Mouse (Mus musculus): ENCODE results near the gene Gale.

- TF ChIP-seq CHD2 (IDR thresholded peaks at IDR 0.05; ENCODE audit: low read depth, low read length) (no peak), ZC3H11A (IDR thresholded peaks at IDR 0.05; ENCODE audit: borderline replicate concordance, low read depth, low read length) (no peak), ZNF384 (IDR thresholded peaks at IDR 0.05; ENCODE audit: low read depth, low read length) (no peak), MAFK (IDR thresholded peaks at IDR 0.05; ENCODE audit: insufficient read depth, low read depth, low read length) (no peak), HCFC1 (IDR thresholded peaks at IDR 0.05; ENCODE audit: borderline replicate concordance, insufficient read depth, low read length) (no peak)
Measured at GRCm38 (mm10) chr4:135919280-135919639, 44.3 kb upstream of the Gale start.

All from ES-E14 (cell line).